Mouse (Mus musculus) lung, embryonic 14.5 days (tissue): ENCODE data around the gene Olfr1415. TPM values are rescaled to one million over a fixed set of nuclear protein-coding genes. Genes with fewer than 3 reads are reported as not detected.
"Not testable (repeated sequence)": the region's sequence is repeated elsewhere in the genome, so short reads cannot be mapped to it uniquely, and the experiment has no call there.

Source experiments
- ATAC-seq: fragments of 200-750 bp; cut with Nextera tagmentation; 2 replicates; pipeline ENCODE4 v1.8.0; 2017; ENCODE audit warnings: mild to moderate bottlenecking, moderate TSS enrichment, moderate library complexity; ENCODE audit not compliant: insufficient read depth
- DNase-seq: peaks from one replicate; pipeline ENCODE4 v3.0.0-alpha.2; 2015
- H3K27ac ChIP-seq: fragments of 300-500 bp; sonication (generic); 2 replicates; pipeline ENCODE4 v1.5.1; 2014; ENCODE audit warnings: low read depth, mild to moderate bottlenecking, moderate library complexity
- H3K27me3 ChIP-seq: fragments of 300-500 bp; sonication (generic); 2 replicates; pipeline ENCODE4 v1.6.1; 2014; ENCODE audit warnings: low read length, control low read depth; ENCODE audit not compliant: insufficient read depth
- H3K36me3 ChIP-seq: fragments of 300-500 bp; sonication (generic); 2 replicates; pipeline ENCODE4 v1.6.1; 2014; ENCODE audit warnings: control low read depth; ENCODE audit not compliant: insufficient read depth
- H3K4me1 ChIP-seq: fragments of 300-500 bp; sonication (generic); 2 replicates; pipeline ENCODE4 v1.6.1; 2014; ENCODE audit warnings: antibody characterized with exemption, control low read depth; ENCODE audit not compliant: insufficient read depth
- H3K4me2 ChIP-seq: fragments of 300-500 bp; sonication (generic); 2 replicates; pipeline ENCODE4 v1.6.1; 2014; ENCODE audit warnings: mild to moderate bottlenecking
- H3K4me3 ChIP-seq: fragments of 300-500 bp; sonication (generic); 2 replicates; pipeline ENCODE4 v1.5.1; 2014; ENCODE audit warnings: low read depth, low read length
- H3K9ac ChIP-seq: fragments of 300-500 bp; sonication (generic); 2 replicates; pipeline ENCODE4 v1.6.1; 2014
- H3K9me3 ChIP-seq: fragments of 300-500 bp; sonication (generic); 2 replicates; pipeline ENCODE4 v1.6.1; 2016; ENCODE audit warnings: low read depth, low read length, control low read depth
- CTCF ChIP-seq: IDR thresholded peaks from 2 replicates; pipeline ENCODE4 v1.5.1; 2016; ENCODE audit warnings: antibody characterized with exemption, low read depth
- WGBS: fragments of 180-500 bp; shearing (Covaris S2); extraction: QIAGEN DNeasy Blood & Tissue Kit; methylation state at CpG from one replicate; pipeline ENCODE4 v1.1.7; 2014; 5-methylcytosine and 5-hydroxymethylcytosine counted together
- polyA plus RNA-seq: library from polyadenylated mRNA; unstranded; fragments of >200 nt; fragmentation: Nextera tagmentation; extraction: Ambion mirVana; gene quantifications from 2 replicates; pipeline ENCODE4 v1.2.1, GENCODE M21; 2014

Olfr1415 gene
- not detected in 2 replicates for polyA plus RNA-seq

DNA sequence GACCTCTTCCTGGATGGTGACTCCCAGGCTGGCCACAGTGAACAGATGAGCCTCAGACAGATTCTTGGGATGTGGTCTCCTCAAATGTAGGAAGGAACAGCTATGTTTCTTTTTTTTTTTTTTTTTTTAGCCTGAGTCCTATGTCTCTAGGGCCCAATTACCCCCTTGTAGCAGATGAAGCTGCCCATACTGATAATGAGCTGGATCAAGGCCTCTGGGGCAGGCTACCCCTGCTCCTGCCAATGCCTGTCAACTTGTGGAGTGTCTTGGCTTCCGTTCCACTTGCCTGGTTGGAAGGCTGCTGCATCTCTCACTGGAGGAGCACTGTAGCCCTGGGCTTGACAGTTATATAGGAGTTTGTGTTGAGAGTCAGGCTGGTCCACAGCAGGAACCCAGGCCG is at the start of gene Olfr1415:
Gene Olfr1415 (minus strand): TSS at position 101 of the 400 bp plus-strand sequence.
- H3K27me3 ChIP-seq: no peaks in the 10 kb centered on the region
- H3K4me3 ChIP-seq: no peak within 1 kb of the TSS
- 86% methylated on average over 2 of the region's 2 CpGs for WGBS
- ATAC-seq (no peak), DNase-seq (no peak)
- no peak within 1 kb of the TSS for H3K9ac ChIP-seq
- H3K4me2 ChIP-seq: no peak within 1 kb of the TSS
- no peak for TF ChIP-seq CTCF
- H3K4me1 ChIP-seq: no peaks in the 10 kb centered on the region
- no peak within 1 kb of the TSS for H3K27ac ChIP-seq
- H3K9me3 ChIP-seq: no peaks in the 10 kb centered on the region
- no peaks in the 10 kb centered on the region for H3K36me3 ChIP-seq

- ATAC-seq (no peak), DNase-seq (no peak)
- no peak overlapping the region for H3K9ac ChIP-seq
- H3K36me3 ChIP-seq: no peaks in the 10 kb centered on the region
- no peak for TF ChIP-seq CTCF
- H3K27ac ChIP-seq: no peak overlapping the region
- WGBS: 35% methylated on average over 2 of the region's 2 CpGs
- H3K27me3 ChIP-seq: no peaks in the 10 kb centered on the region
- no peaks in the 10 kb centered on the region for H3K4me1 ChIP-seq
- H3K4me3 ChIP-seq: no peak overlapping the region
- H3K9me3 ChIP-seq: no peaks in the 10 kb centered on the region
- no peak overlapping the region for H3K4me2 ChIP-seq
Measured at GRCm38 (mm10) chr1:92539071-92539470, 43.2 kb upstream of the Olfr1415 start.

GRCm38 (mm10) chr1:92536972-92537371 is 41.1 kb upstream of the Olfr1415 start:
- no peak for DNase-seq
- Histone ChIP-seq H3K4me2 (no peak overlapping the region), H3K27me3 (no peaks in the 10 kb centered on the region), H3K36me3 (no peaks in the 10 kb centered on the region), H3K27ac (no peak overlapping the region), H3K4me3 (no peak overlapping the region), H3K9ac (no peak overlapping the region), H3K4me1 (no peaks in the 10 kb centered on the region), H3K9me3 (no peaks in the 10 kb centered on the region)
- 28% methylated on average over 5 of the region's 5 CpGs for WGBS
- no peak for TF ChIP-seq CTCF
- no peak for ATAC-seq

- Histone ChIP-seq H3K4me1 (no peaks in the 10 kb centered on the region), H3K27ac (no peak overlapping the region), H3K9me3 (no peaks in the 10 kb centered on the region), H3K4me2 (no peak overlapping the region), H3K4me3 (no peak overlapping the region), H3K9ac (no peak overlapping the region), H3K27me3 (no peaks in the 10 kb centered on the region), H3K36me3 (no peaks in the 10 kb centered on the region)
- TF ChIP-seq CTCF: no peak
- DNase-seq (no peak), ATAC-seq (no peak)
- 80% methylated on average over 3 of the region's 3 CpGs for WGBS
Measured at GRCm38 (mm10) chr1:92523764-92524163, 27.9 kb upstream of the Olfr1415 start.

DNA sequence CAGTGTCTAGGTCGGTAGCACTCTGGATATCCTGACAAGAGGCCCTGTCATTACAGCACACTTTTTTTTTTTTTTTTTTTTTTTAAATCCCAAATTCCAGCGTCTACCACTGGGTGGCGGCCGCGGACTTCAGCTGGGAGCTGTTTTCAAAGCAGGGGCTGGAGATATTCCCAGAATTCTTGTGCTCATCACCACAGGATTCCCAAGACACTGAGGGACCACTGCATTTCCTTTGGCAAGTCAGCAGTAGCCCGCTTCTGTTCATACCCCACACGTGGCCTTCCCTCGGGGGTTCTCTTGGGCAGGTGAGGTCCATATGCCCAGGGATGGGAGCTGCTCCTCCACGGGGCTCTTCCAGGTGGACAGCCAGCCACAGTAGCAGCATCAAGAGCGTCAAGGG is 25.5 kb upstream of the Olfr1415 start:
- 17% methylated on average over 10 of the region's 10 CpGs for WGBS
- Histone ChIP-seq H3K4me2 (no peak overlapping the region), H3K9me3 (no peaks in the 10 kb centered on the region), H3K9ac (no peak overlapping the region), H3K4me1 (no peaks in the 10 kb centered on the region), H3K4me3 (no peak overlapping the region), H3K27ac (no peak overlapping the region), H3K27me3 (no peaks in the 10 kb centered on the region), H3K36me3 (no peaks in the 10 kb centered on the region)
- TF ChIP-seq CTCF: peak; percentile 72
- DNase-seq (peak; percentile 80), ATAC-seq (no peak)

DNA sequence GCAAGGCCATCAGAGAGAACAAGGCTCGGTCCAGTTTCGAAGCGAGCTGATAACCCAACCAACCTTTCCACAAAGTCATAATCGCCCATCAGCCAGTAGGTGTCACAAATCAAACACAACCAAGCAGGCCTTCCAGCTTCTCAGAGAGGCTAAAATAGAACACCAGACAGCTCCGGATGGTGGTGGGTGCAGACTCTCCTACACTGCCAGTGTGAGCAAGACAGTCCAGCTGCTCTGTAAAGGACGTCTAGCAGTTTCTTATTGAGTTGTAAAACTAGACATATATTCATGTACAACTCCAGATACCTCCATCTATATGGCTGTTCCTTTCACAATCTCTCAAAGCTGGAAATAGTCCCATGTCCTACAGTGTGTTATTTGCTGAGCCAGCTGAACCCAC is 23.1 kb upstream of the Olfr1415 start:
- no peak for DNase-seq
- 73% methylated on average over 6 of the region's 6 CpGs for WGBS
- Histone ChIP-seq H3K36me3 (no peaks in the 10 kb centered on the region), H3K9ac (no peak overlapping the region), H3K4me3 (no peak overlapping the region), H3K27me3 (no peaks in the 10 kb centered on the region), H3K4me1 (no peaks in the 10 kb centered on the region), H3K9me3 (no peaks in the 10 kb centered on the region), H3K27ac (no peak overlapping the region), H3K4me2 (no peak overlapping the region)
- ATAC-seq: no peak
- TF ChIP-seq CTCF: no peak

- 74% methylated on average over 3 of the region's 3 CpGs for WGBS
- no peak for DNase-seq
- no peak for ATAC-seq
- TF ChIP-seq CTCF: no peak
- Histone ChIP-seq H3K4me1 (no peaks in the 10 kb centered on the region), H3K27me3 (no peaks in the 10 kb centered on the region), H3K4me3 (no peak within 1 kb of the TSS), H3K36me3 (no peaks in the 10 kb centered on the region), H3K27ac (no peak within 1 kb of the TSS), H3K9ac (no peak within 1 kb of the TSS), H3K4me2 (no peak within 1 kb of the TSS), H3K9me3 (no peaks in the 10 kb centered on the region)
Measured at GRCm38 (mm10) chr1:92518561-92518960, 22.7 kb upstream of the Olfr1415 start, which contains the start of gene Olfr1414. TSS of gene Olfr1414 (minus strand) at chr1:92518661.

GRCm38 (mm10) chr1:92515390-92515789 is 19.5 kb upstream of the Olfr1415 start:
- no peaks in the 10 kb centered on the region for H3K36me3 ChIP-seq
- no peak overlapping the region for H3K9ac ChIP-seq
- no peak overlapping the region for H3K4me2 ChIP-seq
- H3K27me3 ChIP-seq: no peaks in the 10 kb centered on the region
- H3K27ac ChIP-seq: no peak overlapping the region
- no peaks in the 10 kb centered on the region for H3K4me1 ChIP-seq
- 53% methylated on average over 11 of the region's 11 CpGs for WGBS
- no peaks in the 10 kb centered on the region for H3K9me3 ChIP-seq
- H3K4me3 ChIP-seq: no peak overlapping the region
- no peak for TF ChIP-seq CTCF
- DNase-seq (no peak), ATAC-seq (no peak)

DNA sequence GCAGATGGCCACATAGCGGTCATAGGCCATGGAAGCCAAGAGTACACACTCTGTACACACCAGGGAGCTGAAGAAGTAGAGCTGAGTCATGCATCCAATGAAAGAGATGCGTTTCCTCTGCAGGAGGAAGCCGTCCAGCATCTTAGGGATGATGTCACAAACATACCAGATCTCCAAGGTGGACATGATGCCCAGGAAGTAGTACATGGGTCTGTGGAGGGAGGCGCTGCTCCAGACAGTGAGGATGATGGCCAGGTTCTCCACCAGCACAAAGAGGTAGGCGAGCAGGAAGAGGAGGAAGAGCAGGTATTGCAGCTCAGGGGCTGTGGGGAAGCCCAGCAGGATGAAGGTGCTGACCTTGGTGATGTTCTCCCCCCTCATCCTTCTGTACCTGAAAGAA is 15.7 kb upstream of the Olfr1415 start:
- H3K9me3 ChIP-seq, H3K27me3 ChIP-seq, DNase-seq, H3K9ac ChIP-seq, H3K4me2 ChIP-seq, H3K27ac ChIP-seq, ATAC-seq, H3K4me1 ChIP-seq, H3K36me3 ChIP-seq, H3K4me3 ChIP-seq: not testable (repeated sequence)
- 88% methylated on average over 4 of the region's 5 CpGs for WGBS
